Mouse (Mus musculus) effector memory CD4-positive, alpha-beta T cell, adult 5 months (primary cell): ENCODE measurements around the gene Fa2h. TPM values are rescaled to one million over a fixed set of nuclear protein-coding genes. Genes with fewer than 3 reads are reported as not detected.

ENCODE experiments used
- polyA plus RNA-seq: library from polyadenylated mRNA; unstranded; fragments of 100-300 nt; shearing (Covaris generic); gene quantifications from one replicate; pipeline ENCODE4 v1.2.1, GENCODE M21; 2017

Gene Fa2h
- not detected for polyA plus RNA-seq

DNA sequence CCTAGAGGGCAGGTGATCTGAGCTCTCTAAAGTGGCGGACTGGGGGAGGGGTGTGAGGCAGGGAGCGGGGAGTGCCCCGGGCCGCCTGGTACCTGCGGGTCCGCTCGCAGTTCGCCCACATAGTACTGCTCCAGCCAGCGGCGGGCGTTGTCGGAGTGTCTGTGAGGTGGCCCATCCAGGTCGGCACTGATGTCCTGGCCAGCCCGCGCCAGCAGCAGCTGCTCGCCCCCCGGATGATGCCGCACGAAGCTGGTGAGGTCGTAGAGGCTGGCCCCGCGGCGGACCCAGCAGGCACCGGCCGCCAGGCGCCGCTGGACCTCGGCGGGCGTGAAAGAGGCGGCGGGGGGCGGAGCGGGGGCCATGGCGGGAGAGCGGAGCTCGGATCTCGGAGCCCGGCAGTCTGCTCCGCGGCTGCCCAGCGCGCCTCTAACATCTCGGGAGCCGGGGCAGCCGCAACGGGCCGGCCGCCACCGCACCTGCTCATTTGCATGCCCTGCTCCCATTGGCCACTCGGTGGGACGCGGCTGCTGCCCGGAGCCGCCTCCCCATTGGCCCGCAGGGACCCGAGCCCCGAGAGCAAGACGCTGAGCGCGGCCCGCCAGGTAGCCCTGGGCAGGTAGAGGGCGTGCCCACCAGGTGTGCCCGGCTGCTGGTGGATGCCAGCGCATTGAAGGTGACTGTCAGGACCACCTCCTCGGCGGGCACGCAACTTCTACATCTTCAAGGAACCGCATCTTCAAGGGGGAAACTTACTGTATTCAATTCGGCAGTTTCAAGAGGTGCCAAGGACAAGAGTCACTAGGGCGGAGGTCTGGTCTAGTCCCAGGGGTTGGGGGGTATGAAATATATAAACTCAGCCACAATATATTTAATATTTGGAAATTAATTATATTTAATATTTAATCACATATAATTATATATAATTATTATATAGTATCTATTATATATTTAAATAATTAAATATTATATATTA lies at the start of gene Fa2h:
Gene Fa2h (minus strand): TSS at position 434 of the 973 bp plus-strand sequence.

DNA sequence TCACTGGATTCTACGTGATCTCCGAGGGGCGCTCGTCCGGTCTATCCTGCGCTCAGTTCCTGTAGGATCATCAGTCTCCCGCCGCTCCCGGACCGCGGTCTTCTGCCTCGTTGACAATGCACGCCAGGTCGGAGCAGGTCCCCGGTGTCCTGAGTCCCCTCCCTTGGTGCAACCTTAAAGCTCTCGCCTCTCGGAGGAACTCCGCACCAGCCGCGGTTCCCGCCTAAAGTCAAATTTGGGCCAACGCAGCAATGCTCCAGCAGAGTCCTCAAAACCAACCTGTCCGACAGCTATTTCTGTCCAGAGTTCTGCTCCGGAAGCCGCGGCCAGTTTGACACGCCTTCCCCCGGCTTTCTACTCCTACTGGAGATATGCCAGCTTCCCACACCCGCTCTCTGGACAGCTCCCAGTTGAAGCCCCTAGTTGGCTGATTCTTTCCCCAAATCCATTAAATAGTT lies 55.7 kb downstream of the Fa2h start, which contains the start of gene Mlkl:
Gene Mlkl (minus strand): TSS at position 288 of the 458 bp plus-strand sequence.

DNA sequence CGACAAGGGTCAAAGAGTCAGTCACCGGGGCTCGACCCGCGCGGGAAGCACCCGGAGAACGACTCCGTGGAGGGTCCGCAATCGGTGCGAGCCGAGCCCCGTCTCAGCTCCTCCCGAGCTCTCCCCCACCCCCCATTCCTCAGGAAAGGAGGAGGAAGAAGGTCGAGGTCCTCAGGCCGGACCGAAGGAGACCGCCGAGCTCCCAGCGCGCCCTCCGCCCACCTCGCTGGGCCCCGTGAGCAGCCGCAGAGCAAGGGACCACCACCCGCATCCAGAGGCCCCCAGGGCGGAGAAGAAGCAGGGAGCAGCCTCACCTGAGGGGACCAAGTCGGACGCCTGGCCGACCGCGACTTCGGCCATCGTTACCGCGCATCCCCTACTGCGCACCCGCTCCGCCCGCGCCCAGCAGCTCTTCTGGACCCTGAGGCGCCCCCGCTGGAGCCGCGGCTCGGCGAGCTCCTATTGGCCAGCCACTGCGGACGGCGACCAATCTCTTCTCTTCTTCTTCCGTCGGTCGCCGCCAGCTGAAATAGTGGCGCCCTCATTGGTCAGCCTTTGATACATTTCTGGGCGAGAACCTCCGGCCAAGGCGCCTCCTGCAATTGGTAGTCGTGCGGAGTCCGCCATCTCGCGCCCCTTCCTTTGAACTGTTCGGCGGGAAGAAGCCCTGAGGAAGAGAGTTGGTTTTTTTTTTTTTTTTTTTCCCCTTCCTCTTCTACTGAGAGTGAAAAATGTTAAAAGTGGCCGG lies 93.6 kb downstream of the Fa2h start, which contains the start of gene Rfwd3:
Gene Rfwd3 (minus strand): TSS at position 402 of the 748 bp plus-strand sequence.

Other genes with a start within 250 kb of the Fa2h start
- gene Glg1, start 134.6 kb downstream of the Fa2h start, polyA plus RNA-seq, result 87.0 TPM
- 28.4 TPM for gene Rfwd3, start 93.6 kb downstream of the Fa2h start, polyA plus RNA-seq
- gene Mlkl, start 55.6 kb downstream of the Fa2h start, polyA plus RNA-seq, result 1.9 TPM
- gene Wdr59, start 128.3 kb upstream of the Fa2h start, polyA plus RNA-seq, result 3.3 TPM
- gene Znrf1, start 142.3 kb upstream of the Fa2h start, polyA plus RNA-seq, result 183 TPM
- gene Ldhd, start 236.6 kb upstream of the Fa2h start, polyA plus RNA-seq, result 0.27 TPM
- 14.4 TPM for gene Zfp1, start 249.6 kb upstream of the Fa2h start, polyA plus RNA-seq